Mouse (Mus musculus) lung, embryonic 16.5 days (tissue): ENCODE measurements around the gene Ndufs5. TPM values are rescaled to one million over a fixed set of nuclear protein-coding genes. Genes with fewer than 3 reads are reported as not detected.

Experiments
- ATAC-seq: fragments of 200-750 bp; cut with Nextera tagmentation; 2 replicates; pipeline ENCODE4 v1.8.0; 2017; ENCODE audit warnings: low read depth, mild to moderate bottlenecking, moderate library complexity
- H3K27ac ChIP-seq: fragments of 300-500 bp; sonication (generic); 2 replicates; pipeline ENCODE4 v1.5.1; 2014; ENCODE audit warnings: mild to moderate bottlenecking, control low read depth, low read length
- H3K27me3 ChIP-seq: fragments of 300-500 bp; sonication (generic); 2 replicates; pipeline ENCODE4 v1.6.1; 2014; ENCODE audit warnings: low read depth, low read length, mixed read lengths; ENCODE audit not compliant: control insufficient read depth, insufficient read depth
- H3K36me3 ChIP-seq: fragments of 300-500 bp; sonication (generic); 2 replicates; pipeline ENCODE4 v1.6.1; 2014; ENCODE audit warnings: low read length; ENCODE audit not compliant: control insufficient read depth, insufficient read depth
- H3K4me1 ChIP-seq: fragments of 300-500 bp; sonication (generic); replicated peaks from 2 replicates; pipeline ENCODE4 v1.6.1; 2014; ENCODE audit warnings: low read length, mixed read lengths; ENCODE audit not compliant: control insufficient read depth, insufficient read depth
- H3K4me2 ChIP-seq: fragments of 300-500 bp; sonication (generic); 2 replicates; pipeline ENCODE4 v1.6.1; 2014; ENCODE audit warnings: low read depth, low read length, control low read depth
- H3K4me3 ChIP-seq: fragments of 300-500 bp; sonication (generic); 2 replicates; pipeline ENCODE4 v1.5.1; 2014; ENCODE audit warnings: mild to moderate bottlenecking, low read length, control low read depth
- H3K9ac ChIP-seq: fragments of 300-500 bp; sonication (generic); 2 replicates; pipeline ENCODE4 v1.6.1; 2014; ENCODE audit warnings: low read length, control low read depth
- H3K9me3 ChIP-seq: fragments of 300-500 bp; sonication (generic); 2 replicates; pipeline ENCODE4 v1.6.1; 2016; ENCODE audit warnings: low read length; ENCODE audit not compliant: control insufficient read depth
- WGBS: fragments of 180-500 bp; shearing (Covaris S2); extraction: QIAGEN DNeasy Blood & Tissue Kit; methylation state at CpG from one replicate; pipeline ENCODE4 v1.1.7; 2014; 5-methylcytosine and 5-hydroxymethylcytosine counted together
- polyA plus RNA-seq: library from polyadenylated mRNA; unstranded; fragments of >200 nt; fragmentation: Nextera tagmentation; extraction: Ambion mirVana; gene quantifications from 2 replicates; pipeline ENCODE4 v1.2.1, GENCODE M21; 2015

Gene Ndufs5
- polyA plus RNA-seq, 1 experiment from 2014 or later: 297 TPM

- H3K27me3 ChIP-seq: peaks cover 10% of the 10 kb centered on the region
- H3K27ac ChIP-seq: no peak overlapping the region
- 0 out of 2 replicates have a peak, but pooled peaks cover 2% of the 10 kb centered on the region for H3K4me1 ChIP-seq
- H3K9me3 ChIP-seq: no peaks in the 10 kb centered on the region
- H3K4me2 ChIP-seq: no peak overlapping the region
- no peaks in the 10 kb centered on the region for H3K36me3 ChIP-seq
- ATAC-seq: no peak
- no peak overlapping the region for H3K9ac ChIP-seq
- 36% methylated on average over 7 of the region's 7 CpGs for WGBS
- H3K4me3 ChIP-seq: no peak overlapping the region
Observed at GRCm38 (mm10) chr4:123680962-123681361, 37.0 kb downstream of the Ndufs5 start.

GRCm38 (mm10) chr4:123677060-123677804, 40.8 kb downstream of the Ndufs5 start:
- Histone ChIP-seq H3K4me1 (no peaks in the 10 kb centered on the region), H3K9me3 (no peaks in the 10 kb centered on the region), H3K4me3 (no peak overlapping the region), H3K4me2 (no peak overlapping the region), H3K9ac (no peak overlapping the region), H3K27ac (no peak overlapping the region), H3K27me3 (no peaks in the 10 kb centered on the region), H3K36me3 (no peaks in the 10 kb centered on the region)
- ATAC-seq: no peak
- WGBS: 53% methylated on average over 10 of the region's 10 CpGs

DNA sequence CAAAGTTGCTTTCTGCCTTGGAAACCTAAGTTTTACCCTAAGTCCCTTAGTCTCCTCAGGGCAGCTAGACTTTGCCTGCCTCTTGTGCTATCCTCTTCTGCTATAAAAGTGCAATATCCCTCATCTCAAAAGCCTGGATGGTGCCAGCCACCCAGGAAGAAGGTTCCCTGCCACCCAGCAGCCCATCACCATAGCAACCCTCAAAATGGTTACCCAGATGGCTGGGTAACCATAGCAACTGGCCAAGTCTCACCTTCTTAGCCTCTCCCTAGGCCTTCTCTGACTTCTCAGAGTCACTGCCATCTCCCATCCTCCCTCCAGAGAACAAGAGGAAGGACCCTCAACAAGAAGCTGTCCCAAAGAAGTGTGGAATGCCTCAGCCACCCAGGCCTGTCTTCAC, 47.4 kb downstream of the Ndufs5 start:
- no peak overlapping the region for H3K4me2 ChIP-seq
- no peaks in the 10 kb centered on the region for H3K36me3 ChIP-seq
- no peak overlapping the region for H3K9ac ChIP-seq
- H3K27me3 ChIP-seq: no peaks in the 10 kb centered on the region
- peaks cover 12% of the 10 kb centered on the region for H3K4me1 ChIP-seq
- no peak overlapping the region for H3K27ac ChIP-seq
- ATAC-seq: no peak
- H3K9me3 ChIP-seq: no peaks in the 10 kb centered on the region
- no peak overlapping the region for H3K4me3 ChIP-seq

DNA sequence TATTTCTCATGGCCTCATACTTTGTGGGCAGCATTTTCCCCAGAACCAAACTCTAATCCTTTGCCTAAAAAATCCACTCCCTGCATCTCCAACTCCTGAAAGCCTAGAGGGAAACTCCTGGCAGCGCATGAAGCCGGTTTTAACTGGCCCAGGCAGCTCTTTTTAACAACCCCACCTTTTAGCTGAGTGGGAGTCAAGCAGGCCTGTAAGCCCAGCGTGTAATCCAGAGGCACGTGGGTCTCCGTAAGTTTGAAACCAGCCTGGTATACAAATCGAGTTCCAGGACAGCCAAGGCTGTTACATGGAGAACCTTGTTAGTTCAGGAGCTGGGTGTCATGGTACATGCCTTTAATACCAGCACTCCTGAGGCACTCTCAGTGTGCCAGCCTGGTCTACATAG, 48.3 kb downstream of the Ndufs5 start:
- Histone ChIP-seq H3K36me3 (no peaks in the 10 kb centered on the region), H3K4me1 (peaks cover 14% of the 10 kb centered on the region), H3K4me2 (no peak overlapping the region), H3K27ac (no peak overlapping the region), H3K4me3 (no peak overlapping the region), H3K9ac (no peak overlapping the region), H3K27me3 (no peaks in the 10 kb centered on the region), H3K9me3 (no peaks in the 10 kb centered on the region)
- WGBS: 67% methylated on average over 6 of the region's 6 CpGs
- no peak for ATAC-seq

DNA sequence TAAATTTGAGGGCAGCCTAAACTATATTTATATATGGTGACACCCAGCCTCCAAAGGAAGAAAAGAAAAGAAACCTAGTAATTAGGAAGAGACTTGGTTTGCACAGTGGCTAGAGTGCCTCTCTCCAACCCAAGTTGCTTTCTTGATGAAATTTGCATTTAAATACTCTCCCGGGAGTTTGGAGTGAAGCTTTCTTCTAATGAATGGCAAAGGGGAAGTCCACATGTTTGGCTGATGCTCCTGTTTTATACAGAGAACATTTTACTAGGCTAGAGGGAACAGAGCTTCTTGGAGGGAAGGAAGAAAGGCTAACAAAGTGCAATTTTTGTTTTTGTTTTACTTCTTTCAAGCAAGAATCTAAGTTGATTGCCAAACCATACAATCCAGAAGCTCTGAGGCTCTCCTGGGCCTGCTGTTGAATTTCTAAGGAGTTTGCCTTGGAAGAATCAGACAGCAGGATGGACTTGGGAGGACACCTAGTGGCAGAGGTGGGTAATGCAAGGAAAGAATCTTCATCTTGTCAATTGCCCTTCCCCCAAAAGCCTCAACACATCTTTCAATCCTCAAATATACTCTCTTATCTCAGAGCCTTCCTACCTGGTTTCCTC, 50.6 kb downstream of the Ndufs5 start:
- WGBS: 41% methylated on average over 1 of the region's 1 CpGs
- Histone ChIP-seq H3K4me3 (no peak overlapping the region), H3K27me3 (no peaks in the 10 kb centered on the region), H3K4me1 (peaks cover 19% of the 10 kb centered on the region), H3K36me3 (no peaks in the 10 kb centered on the region), H3K27ac (no peak overlapping the region), H3K9ac (no peak overlapping the region), H3K4me2 (no peak overlapping the region), H3K9me3 (no peaks in the 10 kb centered on the region)
- ATAC-seq: no peak

DNA sequence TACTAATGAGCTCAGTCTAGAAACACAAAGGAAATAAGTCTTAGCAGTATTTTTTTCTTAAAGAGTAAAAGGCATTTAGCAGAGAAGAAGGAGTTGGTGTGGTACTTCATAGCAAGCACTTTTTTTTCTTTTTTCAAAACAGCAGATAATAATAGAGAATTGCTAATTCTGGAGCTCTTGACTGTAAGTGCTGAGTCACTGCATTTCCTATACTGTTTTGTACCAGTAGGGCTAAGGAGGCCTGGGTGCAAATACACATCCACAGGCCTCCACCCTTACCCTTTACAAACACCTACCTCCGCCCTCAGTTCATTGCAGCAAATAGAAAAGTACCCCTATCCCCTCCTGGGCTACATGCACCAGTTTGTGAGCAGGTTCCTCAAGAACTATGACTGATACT, 51.5 kb downstream of the Ndufs5 start:
- peaks cover 26% of the 10 kb centered on the region for H3K4me1 ChIP-seq
- ATAC-seq: no peak

GRCm38 (mm10) chr4:123665681-123666278, 52.2 kb downstream of the Ndufs5 start:
- no peak for ATAC-seq
- Histone ChIP-seq H3K27ac (peak overlapping the region; percentile 98), H3K9ac (peak overlapping the region; percentile 97), H3K4me1 (peaks cover 31% of the 10 kb centered on the region), H3K4me3 (peak overlapping the region; percentile 96), H3K4me2 (peak overlapping the region; percentile 72), H3K9me3 (no peaks in the 10 kb centered on the region), H3K27me3 (no peaks in the 10 kb centered on the region), H3K36me3 (no peaks in the 10 kb centered on the region)
- WGBS: 27% methylated on average over 11 of the region's 11 CpGs

More for the DNA sequence above, 51.5 kb downstream of the Ndufs5 start:
- Histone ChIP-seq H3K4me2 (no peak overlapping the region), H3K9ac (peak overlapping the region; percentile 33; the same call in 1 of the 2 replicates), H3K27ac (no peak overlapping the region), H3K36me3 (no peaks in the 10 kb centered on the region), H3K9me3 (no peaks in the 10 kb centered on the region), H3K4me3 (no peak overlapping the region), H3K27me3 (no peaks in the 10 kb centered on the region)
- WGBS: 77% methylated on average over 1 of the region's 1 CpGs

DNA sequence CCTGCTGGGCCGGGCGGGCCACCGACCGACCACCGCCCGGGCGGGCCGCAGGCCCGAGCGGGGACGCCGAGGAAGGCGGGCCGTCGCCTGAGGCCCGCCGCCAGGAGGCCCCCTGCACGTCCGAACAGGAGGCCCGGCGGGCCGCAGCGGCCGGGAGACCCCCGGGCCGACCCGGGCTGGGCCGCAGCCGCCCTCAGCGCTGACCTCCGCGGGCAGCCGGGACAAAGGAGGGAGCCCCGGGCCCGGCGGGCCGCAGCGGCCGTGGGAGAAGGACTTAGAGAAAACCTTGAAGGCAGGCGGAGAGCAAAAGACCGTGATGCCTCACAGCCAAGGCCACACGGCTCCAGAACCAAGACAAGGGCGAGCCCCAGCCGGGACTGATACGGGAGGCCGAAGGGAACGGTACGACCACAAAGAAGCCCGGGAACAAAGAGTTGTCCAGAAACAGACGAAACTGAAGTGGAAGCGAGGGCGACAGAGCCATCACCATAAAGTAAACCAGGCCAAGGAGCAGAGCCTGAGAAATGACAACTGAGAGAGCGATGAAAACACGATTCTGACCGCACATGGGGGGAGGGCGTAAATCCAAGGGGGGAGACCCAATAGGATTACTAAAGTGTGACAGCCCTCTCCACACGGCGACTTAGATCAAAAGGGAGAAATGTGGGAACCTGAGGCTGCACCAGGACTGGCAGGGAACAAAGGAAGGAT, 52.9 kb downstream of the Ndufs5 start:
- H3K27ac ChIP-seq: peak overlapping the region; percentile 98
- peak overlapping the region; percentile 97 for H3K9ac ChIP-seq
- no peaks in the 10 kb centered on the region for H3K27me3 ChIP-seq
- H3K9me3 ChIP-seq: no peaks in the 10 kb centered on the region
- peak overlapping the region; percentile 96 for H3K4me3 ChIP-seq
- H3K4me2 ChIP-seq: peak overlapping the region; percentile 72
- WGBS: 0% methylated on average over 40 of the region's 58 CpGs
- ATAC-seq: peak; percentile 11; the same call in 1 of the 2 replicates
- no peaks in the 10 kb centered on the region for H3K36me3 ChIP-seq
- peaks cover 31% of the 10 kb centered on the region for H3K4me1 ChIP-seq
